Mouse (Mus musculus): ENCODE data around the gene Nbeal1. TPM values are rescaled to one million over a fixed set of nuclear protein-coding genes. Genes with fewer than 3 reads are reported as not detected.

Nbeal1 gene
- polyA plus RNA-seq, 1 experiment: 1.7 TPM

- no peak for DNase-seq
- 100% methylated on average over 1 of the region's 1 CpGs for WGBS
- H3K4me1 ChIP-seq (replicated peaks; ENCODE audit: control insufficient read depth, insufficient read depth, low read length): no peaks in the 10 kb centered on the region
- H3K4me3 ChIP-seq (ENCODE audit: control insufficient read depth, insufficient read depth, low read length): no peak overlapping the region
- no peaks in the 10 kb centered on the region for H3K27me3 ChIP-seq (ENCODE audit: control insufficient read depth, insufficient read depth, low read length)
- no peaks in the 10 kb centered on the region for H3K36me3 ChIP-seq (ENCODE audit: control insufficient read depth, insufficient read depth, low read length)
- TF ChIP-seq POLR2A (IDR thresholded peaks at IDR 0.05; ENCODE audit: control insufficient read depth, extremely low read depth, insufficient read depth, low read length, poor library complexity) (no peak), CTCF (IDR thresholded peaks at IDR 0.05; ENCODE audit: borderline replicate concordance, control insufficient read depth, extremely low read depth, insufficient read depth, low read length, poor library complexity) (no peak)
- no peak overlapping the region for H3K27ac ChIP-seq (ENCODE audit: control insufficient read depth, insufficient read depth, low read length)
These were observed 181.2 kb downstream of the Nbeal1 start for GRCm38 (mm10) chr1:60361626-60362025.

GRCm38 (mm10) chr1:60376556-60376955 is 196.2 kb downstream of the Nbeal1 start:
- no peaks in the 10 kb centered on the region for H3K36me3 ChIP-seq (ENCODE audit: control insufficient read depth, insufficient read depth, low read length)
- H3K27me3 ChIP-seq (ENCODE audit: control insufficient read depth, insufficient read depth, low read length): no peaks in the 10 kb centered on the region
- TF ChIP-seq CTCF (IDR thresholded peaks at IDR 0.05; ENCODE audit: borderline replicate concordance, control insufficient read depth, extremely low read depth, insufficient read depth, low read length, poor library complexity) (no peak), POLR2A (IDR thresholded peaks at IDR 0.05; ENCODE audit: control insufficient read depth, extremely low read depth, insufficient read depth, low read length, poor library complexity) (no peak)
- H3K4me1 ChIP-seq (replicated peaks; ENCODE audit: control insufficient read depth, insufficient read depth, low read length): no peaks in the 10 kb centered on the region
- H3K27ac ChIP-seq (ENCODE audit: control insufficient read depth, insufficient read depth, low read length): no peak overlapping the region
- no peak overlapping the region for H3K4me3 ChIP-seq (ENCODE audit: control insufficient read depth, insufficient read depth, low read length)
- no peak for DNase-seq
- 86% methylated on average over 1 of the region's 1 CpGs for WGBS

GRCm38 (mm10) chr1:60381910-60382309 is 201.5 kb downstream of the Nbeal1 start:
- no peaks in the 10 kb centered on the region for H3K36me3 ChIP-seq (ENCODE audit: control insufficient read depth, insufficient read depth, low read length)
- no peaks in the 10 kb centered on the region for H3K4me1 ChIP-seq (replicated peaks; ENCODE audit: control insufficient read depth, insufficient read depth, low read length)
- no peak overlapping the region for H3K27ac ChIP-seq (ENCODE audit: control insufficient read depth, insufficient read depth, low read length)
- DNase-seq: no peak
- no peaks in the 10 kb centered on the region for H3K27me3 ChIP-seq (ENCODE audit: control insufficient read depth, insufficient read depth, low read length)
- no peak overlapping the region for H3K4me3 ChIP-seq (ENCODE audit: control insufficient read depth, insufficient read depth, low read length)
- TF ChIP-seq POLR2A (IDR thresholded peaks at IDR 0.05; ENCODE audit: control insufficient read depth, extremely low read depth, insufficient read depth, low read length, poor library complexity) (no peak), CTCF (IDR thresholded peaks at IDR 0.05; ENCODE audit: borderline replicate concordance, control insufficient read depth, extremely low read depth, insufficient read depth, low read length, poor library complexity) (no peak)
- WGBS: 97% methylated on average over 3 of the region's 3 CpGs

Other genes starting within 250 kb of the Nbeal1 start
- 0.44 and 0.73 TPM in 2 replicates for gene Ica1l, start 137.4 kb upstream of the Nbeal1 start, polyA plus RNA-seq (2012; rRNA removed)
- 4.7 and 4.8 TPM in 2 replicates for gene Carf, start 82.4 kb upstream of the Nbeal1 start, polyA plus RNA-seq (2012; rRNA removed)
- 21.9 and 24.2 TPM in 2 replicates for gene Wdr12, start 82.0 kb upstream of the Nbeal1 start, polyA plus RNA-seq (2012; rRNA removed)
- 2.3 and 2.4 TPM in 2 replicates for gene Cyp20a1, start 162.7 kb downstream of the Nbeal1 start, polyA plus RNA-seq (2012; rRNA removed)
- gene Abi2, start 229.0 kb downstream of the Nbeal1 start, polyA plus RNA-seq (2012; rRNA removed): 4.5 and 6.0 TPM in 2 replicates